Mouse (Mus musculus) olfactory bulb, adult 2 months (tissue): Measurements from ENCODE around the gene Tstd2. TPM values are rescaled to one million over a fixed set of nuclear protein-coding genes. Genes with fewer than 3 reads are reported as not detected.
A peak's percentile ranks its signal among the peaks of the same experiment; 100 is the strongest.

Source experiments
- H3K27ac ChIP-seq: fragments of 200-500 bp; 2 replicates; pipeline ENCODE4 v1.5.1; 2012; ENCODE audit warnings: low read depth, low read length; ENCODE audit not compliant: insufficient read depth
- H3K4me1 ChIP-seq: fragments of 200-500 bp; 2 replicates; pipeline ENCODE4 v1.6.1; 2012; ENCODE audit warnings: low read length; ENCODE audit not compliant: control insufficient read depth, insufficient read depth
- H3K4me3 ChIP-seq: fragments of 200-500 bp; 2 replicates; pipeline ENCODE4 v1.5.1; 2012; ENCODE audit warnings: mild to moderate bottlenecking, low read depth, low read length, moderate library complexity; ENCODE audit not compliant: insufficient read depth
- CTCF ChIP-seq: fragments of 200-500 bp; IDR thresholded peaks from 2 replicates; pipeline ENCODE4 v1.5.1; 2012; ENCODE audit warnings: low read depth, mild to moderate bottlenecking, low read length, moderate library complexity; ENCODE audit not compliant: insufficient read depth
- POLR2A ChIP-seq: fragments of 200-500 bp; IDR thresholded peaks from 2 replicates; pipeline ENCODE4 v1.6.1; 2012; ENCODE audit warnings: mild to moderate bottlenecking, low read depth, low read length, moderate library complexity; ENCODE audit not compliant: insufficient read depth
- WGBS: fragments of 180-500 bp; shearing (Covaris S2); methylation state at CpG from one replicate; pipeline ENCODE4 v1.1.7; 2018; 5-methylcytosine and 5-hydroxymethylcytosine counted together
- polyA plus RNA-seq: library from polyadenylated mRNA; stranded (reverse); fragments of >200 nt; gene quantifications from 2 replicates; pipeline ENCODE4 v1.2.4, GENCODE M21; 2012; ENCODE audit warnings: low replicate concordance; ENCODE audit not compliant: missing spikeins, insufficient read depth, insufficient read length

Tstd2 gene
- polyA plus RNA-seq, 1 experiment = not detected

- no peak for TF ChIP-seq CTCF
- no peak for TF ChIP-seq POLR2A
- Histone ChIP-seq H3K27ac (peak overlapping the region; percentile 32; the same call in 1 of the 2 replicates), H3K4me3 (no peak overlapping the region), H3K4me1 (peaks cover 52% of the 10 kb centered on the region)
- 57% methylated on average over 5 of the region's 5 CpGs for WGBS
Measured at GRCm38 (mm10) chr4:46092429-46093076, 45.9 kb downstream of the Tstd2 start.

- WGBS = 59% methylated on average over 14 of the region's 14 CpGs
- Histone ChIP-seq H3K4me1 (peaks cover 51% of the 10 kb centered on the region), H3K4me3 (no peak overlapping the region), H3K27ac (0 out of 2 replicates have a peak overlapping the region, but pooled peaks have one; percentile 5)
- TF ChIP-seq POLR2A (no peak), CTCF (no peak)
Measured at GRCm38 (mm10) chr4:46089524-46090125, 48.9 kb downstream of the Tstd2 start.

- Histone ChIP-seq H3K4me1 (peaks cover 52% of the 10 kb centered on the region), H3K4me3 (no peak overlapping the region), H3K27ac (peak overlapping the region; percentile 94)
- 13% methylated on average over 5 of the region's 5 CpGs for WGBS
- no peak for TF ChIP-seq CTCF
- TF ChIP-seq POLR2A = no peak
Measured at GRCm38 (mm10) chr4:46087852-46088251, 50.6 kb downstream of the Tstd2 start.

GRCm38 (mm10) chr4:46087427-46087771 is 51.1 kb downstream of the Tstd2 start:
- Histone ChIP-seq H3K4me3 (no peak overlapping the region), H3K4me1 (peaks cover 48% of the 10 kb centered on the region), H3K27ac (peak overlapping the region; percentile 89)
- TF ChIP-seq POLR2A (no peak), CTCF (no peak)
- whole genome bisulfite sequencing = 39% methylated on average over 7 of the region's 7 CpGs

- Histone ChIP-seq H3K4me3 (no peak overlapping the region), H3K27ac (peak overlapping the region; percentile 89), H3K4me1 (peaks cover 47% of the 10 kb centered on the region)
- no peak for TF ChIP-seq POLR2A
- no peak for TF ChIP-seq CTCF
- WGBS = 38% methylated on average over 18 of the region's 18 CpGs
Measured at GRCm38 (mm10) chr4:46086718-46087426, 51.6 kb downstream of the Tstd2 start.

- peaks cover 44% of the 10 kb centered on the region for H3K4me1 ChIP-seq
- peak overlapping the region; percentile 89 for H3K27ac ChIP-seq
- no peak overlapping the region for H3K4me3 ChIP-seq
- TF ChIP-seq POLR2A (no peak), CTCF (no peak)
- 73% methylated on average over 9 of the region's 9 CpGs for WGBS
Measured at GRCm38 (mm10) chr4:46085223-46085811, 53.2 kb downstream of the Tstd2 start.

GRCm38 (mm10) chr4:46084416-46085172 is 53.9 kb downstream of the Tstd2 start:
- 33% methylated on average over 9 of the region's 9 CpGs for WGBS
- H3K27ac ChIP-seq = peak overlapping the region; percentile 89

GRCm38 (mm10) chr4:46082555-46082954 is 55.9 kb downstream of the Tstd2 start:
- peaks cover 36% of the 10 kb centered on the region for H3K4me1 ChIP-seq
- H3K27ac ChIP-seq = no peak overlapping the region
- 79% methylated on average over 11 of the region's 11 CpGs for WGBS
- H3K4me3 ChIP-seq = no peak overlapping the region
- TF ChIP-seq POLR2A = no peak
- no peak for TF ChIP-seq CTCF

More at GRCm38 (mm10) chr4:46084416-46085172, 53.9 kb downstream of the Tstd2 start:
- H3K4me1 ChIP-seq = peaks cover 42% of the 10 kb centered on the region
- H3K4me3 ChIP-seq = no peak overlapping the region
- TF ChIP-seq CTCF (no peak), POLR2A (no peak)

GRCm38 (mm10) chr4:46080261-46080660 is 58.2 kb downstream of the Tstd2 start:
- H3K4me3 ChIP-seq = no peak overlapping the region
- no peak overlapping the region for H3K27ac ChIP-seq
- peaks cover 24% of the 10 kb centered on the region for H3K4me1 ChIP-seq
- 75% methylated on average over 4 of the region's 4 CpGs for WGBS
- no peak for TF ChIP-seq POLR2A
- no peak for TF ChIP-seq CTCF
